Mouse (Mus musculus) G1E (cell line): Measurements from ENCODE around the gene Pkd1l2.

ENCODE experiments used
- CTCF ChIP-seq: IDR thresholded peaks from 2 replicates; pipeline ENCODE4 v1.5.1; 2012; ENCODE audit warnings: low read depth, low read length, inconsistent platforms, mixed read lengths
- GATA2 ChIP-seq: IDR thresholded peaks from 2 replicates; pipeline ENCODE4 v1.6.1; 2012; ENCODE audit warnings: low read depth, low read length, inconsistent platforms, borderline replicate concordance
- TAL1 ChIP-seq: conservative IDR thresholded peaks from 2 replicates; pipeline ENCODE4 v1.6.1; 2012; ENCODE audit warnings: low read depth, low read length, inconsistent platforms, mixed read lengths

GRCm38 (mm10) chr8:117082947-117083559 is 804 bp upstream of the Pkd1l2 start:
- TF ChIP-seq CTCF (no peak), GATA2 (no peak), TAL1 (peak; percentile 61)
